In genomic region chr11:22956830-22957229, GRCm38 (mm10) we compare ENCODE assay signal across 9 mouse cellular contexts. TPM values are rescaled to one million over a fixed set of nuclear protein-coding genes. Genes with fewer than 3 reads are reported as not detected.
A peak's percentile ranks its signal among the peaks of the same experiment; 100 is the strongest.
DNase-seq lines count a peak whose midpoint lies in the region; ATAC-seq and TF ChIP-seq lines count a peak whose summit lies in the region.
"Had no signal": no experiment of that assay in that cellular context is flagged by ENCODE, and none has a peak within 500 bp of the region (broad histone marks: within the 10 kb centered on the region; RNA-seq: fewer than 3 reads in every experiment).

No protein-coding gene starts in this region.

- no peak for DNase-seq in left cerebral cortex, adult 2 months (ENCODE audit: extremely low spot score in 1 of 2, low spot score in 2 of 2)
- no peak for DNase-seq in left cerebral cortex, adult 18-20 months (ENCODE audit: low spot score in 2 of 2)
- peak; percentile 70 for DNase-seq in NIH3T3 (ENCODE audit: low read depth)
- DNase-seq in hindbrain, postnatal 0 days (ENCODE audit: low spot score) = peak; percentile 66
- peak; percentile 75 for DNase-seq in liver, postnatal 0 days
- DNase-seq in ovary, postnatal 36 days (ENCODE audit: low spot score) = peak; percentile 75
- DNase-seq in left cerebral cortex, adult 8-10 months (ENCODE audit: low spot score in 2 of 2) = no peak

- H3K9me3 ChIP-seq in embryonic facial prominence, embryonic 13.5 days = no peaks in the 10 kb centered on the region
- no peaks in the 10 kb centered on the region for H3K9me3 ChIP-seq in hindbrain, postnatal 0 days (ENCODE audit: low read length)
- no peaks in the 10 kb centered on the region for H3K9me3 ChIP-seq in liver, postnatal 0 days (ENCODE audit: low read length)
- H3K9me3 ChIP-seq: embryonic facial prominence, embryonic 15.5 days had no signal

- intact Hi-C loops in left cerebral cortex, adult 2 months (cut with DNase I) = loop anchor here (1.0 to 10.0 kb wide), 3 partner anchors 100 to 732 kb away; no protein-coding TSS in a partner anchor

- TF ChIP-seq EP300 in liver, postnatal 0 days (IDR thresholded peaks at IDR 0.05; ENCODE audit: low read depth) = no peak

- peak; percentile 54 for TF ChIP-seq CTCF in left cerebral cortex, adult 2 months (IDR thresholded peaks at IDR 0.05)
- TF ChIP-seq CTCF in hindbrain, postnatal 0 days (IDR thresholded peaks at IDR 0.05; ENCODE audit: low read depth) = peak; percentile 68
- peak; percentile 89 for TF ChIP-seq CTCF in liver, postnatal 0 days (IDR thresholded peaks at IDR 0.05; ENCODE audit: low read depth)

- 0 out of 2 replicates have a peak, but pooled peaks have one; percentile 56 for ATAC-seq in embryonic facial prominence, embryonic 13.5 days (ENCODE audit: insufficient number of reproducible peaks, insufficient read depth, low FRiP score, low TSS enrichment, low read depth)
- ATAC-seq in hindbrain, postnatal 0 days = peak; percentile 68; the same call in 1 of the 2 replicates
- ATAC-seq in liver, postnatal 0 days = peak; percentile 80

- WGBS in embryonic facial prominence, embryonic 13.5 days = 75% methylated on average over 4 of the region's 4 CpGs
- WGBS in hindbrain, postnatal 0 days = 66% methylated on average over 4 of the region's 4 CpGs
- WGBS in liver, postnatal 0 days (ENCODE audit: insufficient replicate concordance) = 69% methylated on average over 4 of the region's 4 CpGs

- no peaks in the 10 kb centered on the region for H3K27me3 ChIP-seq in embryonic facial prominence, embryonic 13.5 days
- H3K27me3 ChIP-seq in hindbrain, postnatal 0 days (ENCODE audit: insufficient read depth, low read length) = no peaks in the 10 kb centered on the region
- H3K27me3 ChIP-seq in liver, postnatal 0 days (ENCODE audit: insufficient read depth, low read length) = no peaks in the 10 kb centered on the region
- H3K27me3 ChIP-seq: embryonic facial prominence, embryonic 15.5 days had no signal

- H3K4me2 ChIP-seq in embryonic facial prominence, embryonic 13.5 days = no peak overlapping the region
- no peak overlapping the region for H3K4me2 ChIP-seq in hindbrain, postnatal 0 days (ENCODE audit: low read depth, low read length)
- H3K4me2 ChIP-seq in liver, postnatal 0 days (ENCODE audit: low read depth, low read length) = no peak overlapping the region
- H3K4me2 ChIP-seq: embryonic facial prominence, embryonic 15.5 days had no signal

- no peaks in the 10 kb centered on the region for H3K4me1 ChIP-seq in embryonic facial prominence, embryonic 13.5 days
- no peaks in the 10 kb centered on the region for H3K4me1 ChIP-seq in hindbrain, postnatal 0 days (ENCODE audit: insufficient read depth, low read length)
- H3K4me1 ChIP-seq in liver, postnatal 0 days (ENCODE audit: insufficient read depth) = no peaks in the 10 kb centered on the region
- H3K4me1 ChIP-seq: embryonic facial prominence, embryonic 15.5 days had no signal

- H3K36me3 ChIP-seq in embryonic facial prominence, embryonic 13.5 days = peaks cover 13% of the 10 kb centered on the region
- no peaks in the 10 kb centered on the region; the same call in 1 of the 2 replicates for H3K36me3 ChIP-seq in hindbrain, postnatal 0 days (ENCODE audit: insufficient read depth, low read length)
- 0 out of 2 replicates have a peak, but pooled peaks cover 2% of the 10 kb centered on the region for H3K36me3 ChIP-seq in liver, postnatal 0 days (replicated peaks; ENCODE audit: insufficient read depth, low read length)
- H3K36me3 ChIP-seq: embryonic facial prominence, embryonic 15.5 days had no signal

- no peak overlapping the region for H3K4me3 ChIP-seq in left cerebral cortex, adult 2 months
- no peak overlapping the region for H3K4me3 ChIP-seq in embryonic facial prominence, embryonic 13.5 days
- no peak overlapping the region for H3K4me3 ChIP-seq in hindbrain, postnatal 0 days (ENCODE audit: low read length)
- H3K4me3 ChIP-seq in liver, postnatal 0 days (ENCODE audit: low read depth, low read length) = no peak overlapping the region
- H3K4me3 ChIP-seq: embryonic facial prominence, embryonic 15.5 days had no signal

- H3K27ac ChIP-seq in left cerebral cortex, adult 2 months = no peak overlapping the region
- H3K27ac ChIP-seq in embryonic facial prominence, embryonic 13.5 days = no peak overlapping the region
- H3K27ac ChIP-seq in hindbrain, postnatal 0 days = no peak overlapping the region
- H3K27ac ChIP-seq in liver, postnatal 0 days (ENCODE audit: low read depth) = no peak overlapping the region
- H3K27ac ChIP-seq: embryonic facial prominence, embryonic 15.5 days had no signal

- H3K9ac ChIP-seq in embryonic facial prominence, embryonic 13.5 days = no peak overlapping the region
- no peak overlapping the region for H3K9ac ChIP-seq in hindbrain, postnatal 0 days (replicated peaks; ENCODE audit: low read length)
- no peak overlapping the region for H3K9ac ChIP-seq in liver, postnatal 0 days (replicated peaks)
- H3K9ac ChIP-seq: embryonic facial prominence, embryonic 15.5 days had no signal

RNA-seq across cellular contexts. Expression of gene Zrsr1, which starts 15.0 kb away (rescaled TPM):
- total RNA-seq in left cerebral cortex, adult 2 months (2021) = 10 to 100 TPM; 70.0 to 75.6 TPM
- total RNA-seq in left cerebral cortex, adult 18-20 months (2021) = 10 to 100 TPM; 70.9 to 72.5 TPM
- polyA plus RNA-seq in embryonic facial prominence, embryonic 13.5 days (2015; fragmentation: Nextera tagmentation; extraction: Ambion mirVana) = 4.0 and 4.8 TPM in 2 replicates
- total RNA-seq in hindbrain, postnatal 0 days (2014; rRNA removed) = 16.7 and 20.6 TPM in 2 replicates
- polyA plus RNA-seq in hindbrain, postnatal 0 days (2015; fragmentation: Nextera tagmentation; extraction: Ambion mirVana) = 8.4 and 9.1 TPM in 2 replicates
- polyA plus RNA-seq in liver, postnatal 0 days (2015; fragmentation: Nextera tagmentation; extraction: Ambion mirVana) = 1.5 and 2.2 TPM in 2 replicates
- 10 to 100 TPM; 63.0 to 78.1 (median 72.0) TPM for total RNA-seq in left cerebral cortex, adult 8-10 months (2022)

RNA-seq across cellular contexts. Expression of gene Gm28048, which starts 25.1 kb away (rescaled TPM):
- total RNA-seq in left cerebral cortex, adult 2 months (2021) = 10 to 100 TPM in 1 of 2 experiments, 1 to 10 TPM in 1; 9.5 to 14.7 TPM
- 10 to 100 TPM; 10.1 to 11.3 TPM for total RNA-seq in left cerebral cortex, adult 18-20 months (2021)
- polyA plus RNA-seq in embryonic facial prominence, embryonic 13.5 days (2015; fragmentation: Nextera tagmentation; extraction: Ambion mirVana) = 8.6 and 12.3 TPM in 2 replicates
- not detected in 2 replicates for total RNA-seq in hindbrain, postnatal 0 days (2014; rRNA removed)
- polyA plus RNA-seq in hindbrain, postnatal 0 days (2015; fragmentation: Nextera tagmentation; extraction: Ambion mirVana) = 3.2 and 3.4 TPM in 2 replicates
- polyA plus RNA-seq in liver, postnatal 0 days (2015; fragmentation: Nextera tagmentation; extraction: Ambion mirVana) = 11.7 and 13.0 TPM in 2 replicates
- total RNA-seq in left cerebral cortex, adult 8-10 months (2022) = 10 to 100 TPM; 11.1 to 24.0 (median 16.0) TPM

RNA-seq across cellular contexts. Expression of gene Commd1, which starts 25.4 kb away (rescaled TPM):
- 10 to 100 TPM; 36.7 to 47.7 TPM for total RNA-seq in left cerebral cortex, adult 2 months (2021)
- total RNA-seq in left cerebral cortex, adult 18-20 months (2021) = 10 to 100 TPM; 46.4 to 47.6 TPM
- polyA plus RNA-seq in embryonic facial prominence, embryonic 13.5 days (2015; fragmentation: Nextera tagmentation; extraction: Ambion mirVana) = 387 and 398 TPM in 2 replicates
- total RNA-seq in hindbrain, postnatal 0 days (2014; rRNA removed) = 11.6 and 15.5 TPM in 2 replicates
- polyA plus RNA-seq in hindbrain, postnatal 0 days (2015; fragmentation: Nextera tagmentation; extraction: Ambion mirVana) = 242 and 247 TPM in 2 replicates
- 157 and 160 TPM in 2 replicates for polyA plus RNA-seq in liver, postnatal 0 days (2015; fragmentation: Nextera tagmentation; extraction: Ambion mirVana)
- 10 to 100 TPM; 32.2 to 47.5 (median 36.8) TPM for total RNA-seq in left cerebral cortex, adult 8-10 months (2022)

RNA-seq across cellular contexts. Expression of gene Cct4, which starts 33.5 kb away (rescaled TPM):
- total RNA-seq in left cerebral cortex, adult 2 months (2021) = 100 to 1,000 TPM in 1 of 2 experiments, 10 to 100 TPM in 1; 97.1 to 104 TPM
- 100 to 1,000 TPM; 111 to 117 TPM for total RNA-seq in left cerebral cortex, adult 18-20 months (2021)
- 285 and 289 TPM in 2 replicates for polyA plus RNA-seq in embryonic facial prominence, embryonic 13.5 days (2015; fragmentation: Nextera tagmentation; extraction: Ambion mirVana)
- 128 and 143 TPM in 2 replicates for total RNA-seq in hindbrain, postnatal 0 days (2014; rRNA removed)
- 219 and 220 TPM in 2 replicates for polyA plus RNA-seq in hindbrain, postnatal 0 days (2015; fragmentation: Nextera tagmentation; extraction: Ambion mirVana)
- 84.3 and 86.6 TPM in 2 replicates for polyA plus RNA-seq in liver, postnatal 0 days (2015; fragmentation: Nextera tagmentation; extraction: Ambion mirVana)
- total RNA-seq in left cerebral cortex, adult 8-10 months (2022) = 100 to 1,000 TPM in 1 of 4 experiments, 10 to 100 TPM in 3; 89.2 to 103 (median 95.6) TPM

RNA-seq across cellular contexts. Expression of gene Fam161a, which starts 50.5 kb away (rescaled TPM):
- total RNA-seq in left cerebral cortex, adult 2 months (2021) = 1 to 10 TPM; 4.9 to 5.0 TPM
- total RNA-seq in left cerebral cortex, adult 18-20 months (2021) = 1 to 10 TPM; 3.2 to 5.2 TPM
- polyA plus RNA-seq in embryonic facial prominence, embryonic 13.5 days (2015; fragmentation: Nextera tagmentation; extraction: Ambion mirVana) = 3.6 and 3.7 TPM in 2 replicates
- total RNA-seq in hindbrain, postnatal 0 days (2014; rRNA removed) = 2.9 and 10.7 TPM in 2 replicates
- polyA plus RNA-seq in hindbrain, postnatal 0 days (2015; fragmentation: Nextera tagmentation; extraction: Ambion mirVana) = 4.9 and 6.8 TPM in 2 replicates
- polyA plus RNA-seq in liver, postnatal 0 days (2015; fragmentation: Nextera tagmentation; extraction: Ambion mirVana) = 1.5 and 1.6 TPM in 2 replicates
- 1 to 10 TPM; 3.9 to 6.6 (median 5.2) TPM for total RNA-seq in left cerebral cortex, adult 8-10 months (2022)

Comparison
In these comparisons a context has a peak if more than half of its experiments do, and no peak if none do; other contexts are left out.
1. DNase-seq: peak in NIH3T3 (single experiment), hindbrain, postnatal 0 days (single experiment), liver, postnatal 0 days (single experiment) and ovary, postnatal 36 days (single experiment); none in left cerebral cortex, adult 2 months (0 of 2), left cerebral cortex, adult 18-20 months (0 of 2) and left cerebral cortex, adult 8-10 months (0 of 2).
2. RNA of gene Gm28048, which starts 25.1 kb away (total RNA-seq): 11.1 to 24.0 TPM in left cerebral cortex, adult 8-10 months, 9.5 to 14.7 TPM in left cerebral cortex, adult 2 months and 10.1 to 11.3 TPM in left cerebral cortex, adult 18-20 months; not detected in hindbrain, postnatal 0 days; every median in the first group is over 10 times any median in the second.
3. Peak in every context shown above with its lines, with median percentiles within 50 percentile points of each other: CTCF ChIP-seq and ATAC-seq.